Mouse (Mus musculus) telencephalon, adult 2 months (tissue): ENCODE measurements around the gene Gm49322.
"Not testable (repeated sequence)": the region's sequence is repeated elsewhere in the genome, so short reads cannot be mapped to it uniquely, and the experiment has no call there.

Source experiments
- DNase-seq: peaks from one replicate; pipeline ENCODE4 v3.0.0-alpha.2; 2011; ENCODE audit warnings: low read depth, low spot score

The Gm49322 gene

DNA sequence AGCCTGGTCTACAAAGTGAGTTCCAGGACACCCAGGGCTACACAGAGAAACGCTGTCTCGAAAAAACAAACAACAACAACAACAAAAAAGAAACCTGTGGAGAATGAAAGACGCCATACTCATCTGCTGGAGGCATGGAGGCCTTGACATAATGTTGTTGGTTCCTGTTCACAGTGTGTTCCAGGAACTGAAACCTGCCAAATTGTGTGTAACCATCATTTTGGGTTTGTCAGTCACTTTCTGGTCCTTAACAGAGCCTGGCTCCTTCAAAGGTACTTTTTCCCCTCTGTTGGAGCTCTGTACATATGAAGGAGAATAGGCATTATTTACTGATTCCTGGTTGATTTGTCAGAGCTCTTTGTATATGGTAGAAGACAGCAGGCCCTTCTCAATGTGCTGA lies 6.1 kb downstream of the Gm49322 start:
- no peak for DNase-seq

DNA sequence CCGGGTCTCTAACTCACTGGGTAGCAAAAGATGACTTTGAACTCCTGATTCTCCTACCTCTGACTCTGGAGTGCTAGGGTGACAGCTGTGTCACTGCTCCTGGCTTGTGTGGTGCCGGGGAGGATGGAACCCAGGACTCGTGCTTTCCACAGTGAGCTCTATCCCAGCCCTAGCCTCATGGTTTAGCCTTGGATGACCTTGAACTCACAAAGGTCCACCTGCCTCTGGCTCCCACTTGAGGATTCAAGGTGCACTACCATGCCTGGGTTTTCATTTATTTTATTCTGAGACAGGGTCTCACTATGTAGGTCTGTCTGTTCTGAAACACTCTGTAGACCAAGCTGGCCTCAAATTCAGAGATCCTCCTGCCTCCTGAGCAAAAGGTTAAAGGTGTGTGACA lies 8.0 kb downstream of the Gm49322 start:
- no peak for DNase-seq

DNA sequence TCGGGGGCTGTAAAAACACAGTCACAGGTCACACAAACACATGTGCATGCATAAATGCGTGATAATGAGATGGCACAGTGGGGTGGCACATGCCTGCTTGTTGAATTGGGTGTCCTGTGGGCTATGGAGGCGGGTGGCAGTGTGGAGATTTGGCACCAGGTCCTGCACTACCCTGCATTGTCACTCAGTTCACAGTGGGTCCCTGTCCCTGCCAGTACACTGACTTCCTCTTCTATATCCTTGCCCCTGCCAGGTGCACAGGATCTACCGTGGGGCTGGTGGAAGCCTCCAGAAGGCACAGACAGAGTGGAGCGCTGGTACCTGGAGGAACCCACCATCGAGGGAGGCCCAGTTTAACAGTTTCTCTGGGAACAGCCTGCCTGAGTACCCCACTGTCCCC lies 8.5 kb downstream of the Gm49322 start:
- no peak for DNase-seq

DNA sequence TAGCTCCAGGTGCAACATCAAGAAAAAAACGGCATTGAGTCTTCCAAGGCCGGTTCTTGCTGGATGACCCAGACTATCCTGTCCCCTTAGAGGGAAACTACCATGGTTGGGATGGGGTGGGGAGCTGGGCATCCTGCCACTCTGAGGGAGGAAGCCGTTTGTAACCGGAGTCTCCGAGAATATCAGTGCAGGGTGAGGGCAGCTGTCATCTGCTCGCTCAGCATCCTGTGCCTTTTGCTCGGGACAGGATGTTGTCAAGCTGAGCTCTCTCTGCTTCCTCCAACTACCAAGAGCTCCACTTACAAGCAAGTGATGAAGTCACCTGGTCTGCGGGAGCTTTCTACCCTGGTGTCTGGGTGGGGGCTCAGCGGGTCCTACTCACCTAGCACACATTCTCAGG lies 12.4 kb downstream of the Gm49322 start:
- DNase-seq: no peak

DNA sequence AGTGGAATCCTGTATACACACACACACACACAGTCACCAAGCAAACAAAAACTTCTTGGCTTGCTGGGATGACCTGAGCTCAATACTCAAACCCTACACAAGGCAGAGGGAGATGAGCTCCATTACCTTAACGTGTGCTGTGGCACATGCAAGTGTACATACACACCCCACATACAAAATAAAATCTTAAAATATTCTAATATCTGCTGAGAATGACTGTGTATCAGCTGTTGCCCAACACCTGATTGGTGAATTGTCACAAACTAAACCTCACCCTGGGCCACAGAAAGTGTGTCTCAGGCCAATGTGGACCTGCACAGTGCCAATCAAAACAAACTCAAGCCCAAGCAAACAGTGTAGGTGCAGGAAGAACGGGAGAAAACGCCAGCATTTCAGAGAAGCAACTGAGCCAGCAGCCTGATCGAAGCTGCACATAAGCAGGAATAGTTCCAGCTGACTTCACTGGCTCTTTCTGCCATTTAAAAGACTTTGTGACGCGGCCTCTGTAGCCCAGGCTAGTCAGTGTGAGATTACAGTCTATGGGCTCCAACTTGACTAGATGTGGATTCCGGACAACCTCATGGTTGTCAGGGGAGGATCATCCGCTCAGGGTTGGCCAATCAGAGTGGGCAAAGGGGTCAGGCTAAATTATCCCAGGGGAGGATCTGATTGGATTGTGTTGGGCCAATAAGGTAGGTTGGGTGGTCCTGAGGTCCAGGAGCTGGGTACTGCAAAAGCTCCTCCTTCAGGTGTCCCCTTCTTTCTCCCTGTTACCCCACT lies 13.8 kb downstream of the Gm49322 start:
- no peak for DNase-seq

DNA sequence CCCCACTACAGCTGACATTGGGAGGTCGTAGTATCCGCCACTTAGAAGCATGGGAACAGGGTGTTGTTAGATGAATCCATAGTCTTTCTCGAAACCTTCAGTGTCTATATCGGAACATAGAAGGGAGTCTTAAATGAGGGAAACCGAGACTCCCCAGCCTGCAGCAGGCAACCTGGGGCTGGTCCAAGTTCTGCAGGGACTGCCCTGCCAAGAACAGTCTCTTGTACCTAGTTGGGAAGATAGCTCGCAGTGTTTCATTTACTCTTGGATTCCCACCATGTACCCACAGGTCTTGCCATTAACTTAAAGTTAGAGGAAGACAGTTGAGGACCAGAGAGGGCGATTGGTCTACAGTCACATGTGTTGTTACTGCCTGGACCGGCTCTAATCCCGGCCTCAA lies 14.5 kb downstream of the Gm49322 start:
- DNase-seq: no peak

DNA sequence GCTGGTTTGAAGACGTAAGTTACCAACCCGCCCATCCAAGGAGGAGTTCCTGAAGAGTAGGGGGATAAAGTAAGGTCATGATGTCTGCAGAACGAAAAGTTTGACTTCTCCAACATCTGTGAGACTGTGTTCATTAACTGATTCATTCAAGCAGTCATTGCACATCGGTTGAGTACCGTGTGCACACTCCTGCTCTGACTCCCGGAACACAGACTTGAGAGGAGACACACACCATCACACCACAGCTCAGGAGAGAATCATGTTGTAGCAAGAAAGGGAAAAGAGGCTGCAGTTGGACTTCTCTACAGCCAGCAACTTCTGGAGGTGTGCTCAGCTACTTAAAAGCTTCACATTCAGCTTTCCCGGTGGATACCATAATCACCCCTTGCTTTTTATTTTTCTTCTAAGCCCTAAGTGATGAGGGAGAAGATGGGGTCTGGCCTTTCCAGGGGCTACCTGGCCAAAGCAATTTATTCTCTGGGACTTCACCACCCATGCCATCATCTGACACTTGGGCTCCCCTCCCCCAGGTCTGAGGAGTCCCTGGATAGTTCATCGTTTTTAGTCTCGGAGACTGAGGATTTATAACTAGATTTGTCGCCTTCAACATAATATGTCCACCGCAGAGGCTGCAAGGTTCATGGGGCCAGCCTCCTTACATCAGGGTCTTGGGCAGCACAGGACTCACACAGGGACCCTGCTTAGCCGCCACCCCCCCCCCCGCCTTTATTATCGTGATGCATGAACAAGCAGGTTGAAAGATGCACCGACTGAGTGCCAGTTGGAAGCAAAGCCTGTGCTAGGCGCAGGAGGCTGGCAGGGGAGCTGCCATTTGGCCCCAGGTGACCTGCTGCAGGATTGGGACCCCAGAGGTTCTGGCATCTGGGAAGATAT lies 15.2 kb downstream of the Gm49322 start:
- DNase-seq: no peak

DNA sequence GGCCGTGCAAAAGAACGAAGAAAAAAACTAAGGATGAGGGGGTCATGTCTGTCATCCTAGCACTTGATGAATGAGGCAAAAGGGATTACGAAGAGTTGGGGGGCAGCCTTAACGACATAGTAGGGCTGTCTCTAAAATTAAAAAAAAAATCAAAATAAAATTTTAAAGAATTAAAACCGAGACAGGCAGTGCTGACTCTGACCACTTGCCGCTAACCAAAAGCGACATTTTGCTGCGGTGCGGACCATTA lies 15.8 kb downstream of the Gm49322 start:
- DNase-seq: no peak

DNA sequence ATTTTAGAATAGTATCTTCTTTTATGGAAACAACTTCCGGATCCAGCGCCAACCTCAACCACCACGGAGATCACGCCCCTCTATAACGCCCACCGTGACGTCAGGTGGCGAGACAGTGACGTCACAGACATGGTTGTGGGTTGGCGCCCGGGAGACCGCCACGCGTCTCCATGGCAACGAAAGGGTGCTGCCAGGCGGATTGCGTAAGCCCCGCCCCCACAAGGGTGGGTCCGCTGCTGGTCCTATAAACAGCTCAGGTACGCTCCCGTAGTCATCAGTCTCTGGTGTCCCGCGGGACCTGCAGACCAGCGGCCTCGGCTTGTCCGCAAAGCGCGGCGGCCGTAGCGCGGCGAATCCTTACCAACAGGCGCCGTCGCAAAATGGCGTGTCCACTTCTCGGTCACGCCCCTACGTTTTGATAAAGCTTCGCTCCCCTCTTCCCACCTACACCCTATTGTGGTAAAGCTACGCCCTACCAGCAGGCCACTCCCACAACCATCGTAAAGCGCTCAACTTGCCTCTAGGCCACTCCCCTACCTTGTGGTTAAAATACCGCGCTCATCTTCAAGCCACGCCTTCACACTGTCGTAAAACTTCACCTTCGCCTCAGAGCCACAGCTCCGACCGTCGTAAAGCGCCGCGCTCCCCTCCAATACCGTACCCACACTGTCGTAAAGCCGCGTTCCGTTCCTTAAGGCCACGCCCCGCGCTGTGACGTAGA lies 16.3 kb downstream of the Gm49322 start:
- DNase-seq: peak; percentile 100

DNA sequence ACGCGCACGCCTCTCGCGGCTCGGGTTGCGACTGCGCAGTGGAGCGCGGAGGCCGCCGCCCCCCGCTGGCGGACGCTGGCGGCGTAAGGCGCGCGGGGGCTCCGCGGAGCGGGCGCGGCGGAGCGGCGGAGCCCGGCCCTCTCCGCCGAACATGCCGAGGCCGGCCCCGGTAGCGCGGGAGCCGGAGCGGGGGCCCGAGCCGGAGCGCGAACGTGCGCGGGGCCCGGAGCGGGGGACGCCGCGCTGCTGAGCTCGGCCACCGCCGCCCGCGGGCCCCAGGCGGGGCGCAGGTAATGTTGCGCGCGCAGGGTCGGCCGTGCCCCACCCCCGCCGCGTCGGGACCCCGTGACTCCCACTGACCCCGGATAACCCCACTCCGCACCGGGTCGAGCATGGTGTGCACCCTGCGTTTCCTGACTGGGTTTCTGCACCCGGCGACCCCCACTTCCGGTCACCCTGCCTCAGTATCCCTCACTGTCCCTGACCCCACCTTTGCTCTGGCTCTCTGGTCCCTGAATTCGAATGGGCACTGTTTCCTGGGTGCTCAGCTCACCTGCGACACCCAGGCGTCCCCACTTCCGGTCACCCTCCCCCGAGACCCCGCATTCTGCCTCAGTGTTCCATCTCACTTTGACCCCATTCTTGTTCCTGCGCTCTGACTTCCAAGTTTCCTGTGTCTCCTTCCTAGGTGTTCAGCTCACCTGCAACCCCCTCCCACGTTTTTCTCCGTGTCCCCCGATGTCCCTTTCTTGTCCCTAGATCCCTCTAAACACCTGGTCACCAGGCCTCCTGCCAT lies 17.0 kb downstream of the Gm49322 start, which contains the start of gene Csnk1g2:
Gene Csnk1g2 (plus strand): TSS at position 178 of the 796 bp plus-strand sequence.
- no peak for DNase-seq

DNA sequence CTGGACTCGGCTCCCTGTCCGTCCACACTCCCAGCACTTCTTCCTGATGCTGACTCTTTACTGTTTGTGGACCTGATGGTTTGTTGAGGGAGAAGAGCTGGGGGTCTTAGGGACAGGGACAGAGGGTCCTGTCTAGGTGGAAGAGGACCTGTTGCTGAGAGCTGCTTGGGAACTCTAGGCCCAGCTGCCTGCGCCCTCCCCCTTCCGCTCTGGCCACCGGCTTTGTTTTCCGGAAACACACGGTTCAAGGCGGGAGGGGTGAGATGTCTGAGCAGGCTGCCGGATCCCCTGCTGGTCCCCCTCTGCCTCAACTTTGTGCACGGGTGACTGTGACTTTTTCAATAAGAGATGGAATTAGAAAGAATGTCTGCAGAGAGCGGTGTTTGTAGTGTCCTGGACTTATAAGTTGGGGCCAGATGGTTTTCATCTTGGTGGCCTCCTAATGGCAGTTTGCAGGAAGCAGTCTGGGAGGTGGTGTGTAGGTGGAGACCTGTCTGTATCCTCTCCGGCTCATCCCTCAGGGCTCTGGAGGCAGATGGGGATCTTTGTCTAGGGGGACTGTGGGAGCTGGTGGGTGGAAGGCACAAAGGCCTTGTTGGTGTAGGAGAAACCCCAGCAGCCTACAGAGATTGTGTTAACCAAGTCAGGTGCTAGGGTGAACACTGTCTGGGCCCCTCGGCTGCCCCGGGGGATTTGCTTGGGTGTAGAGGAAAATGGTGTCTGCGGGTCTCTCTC lies 17.8 kb downstream of the Gm49322 start:
- peak; percentile 44 for DNase-seq

DNA sequence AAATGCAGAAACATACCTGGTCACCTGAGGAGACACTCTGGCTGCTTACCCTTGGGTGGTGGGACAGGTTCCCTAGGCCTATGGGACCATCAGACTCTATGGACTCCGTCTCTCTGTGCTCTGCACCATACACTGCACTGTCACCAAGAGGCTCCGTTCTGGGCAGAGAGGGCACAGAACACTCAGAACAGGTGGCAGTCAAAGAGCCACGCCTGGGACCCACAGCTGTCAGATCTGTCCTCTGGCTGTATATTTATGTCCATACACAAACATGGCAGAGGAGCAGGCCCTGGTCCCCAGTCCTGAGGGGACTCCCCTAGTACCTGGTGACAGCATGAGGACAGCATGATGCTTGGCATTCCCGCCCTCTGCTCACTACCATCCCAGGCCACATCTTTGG lies 19.9 kb downstream of the Gm49322 start:
- no peak for DNase-seq

DNA sequence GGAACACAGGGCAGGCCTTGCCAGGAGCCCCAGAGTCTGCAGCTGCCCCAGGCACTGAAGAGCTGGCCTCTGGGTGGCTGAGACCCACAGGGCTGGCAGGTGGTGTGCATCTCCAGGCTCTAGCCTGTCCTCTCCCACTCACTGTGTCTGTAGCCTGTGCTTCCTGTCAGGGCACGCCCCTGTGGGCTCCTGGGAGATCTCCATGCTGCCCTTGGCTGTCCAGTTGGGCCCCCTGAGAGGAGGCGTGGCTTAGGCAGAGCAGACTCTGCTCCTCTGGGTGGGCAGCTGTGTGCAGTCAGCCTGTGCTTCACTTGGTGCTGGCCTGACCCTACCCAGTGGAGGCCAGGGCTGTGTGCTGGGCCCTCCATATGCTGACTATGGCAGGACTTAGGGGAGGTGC lies 21.9 kb downstream of the Gm49322 start:
- no peak for DNase-seq

DNA sequence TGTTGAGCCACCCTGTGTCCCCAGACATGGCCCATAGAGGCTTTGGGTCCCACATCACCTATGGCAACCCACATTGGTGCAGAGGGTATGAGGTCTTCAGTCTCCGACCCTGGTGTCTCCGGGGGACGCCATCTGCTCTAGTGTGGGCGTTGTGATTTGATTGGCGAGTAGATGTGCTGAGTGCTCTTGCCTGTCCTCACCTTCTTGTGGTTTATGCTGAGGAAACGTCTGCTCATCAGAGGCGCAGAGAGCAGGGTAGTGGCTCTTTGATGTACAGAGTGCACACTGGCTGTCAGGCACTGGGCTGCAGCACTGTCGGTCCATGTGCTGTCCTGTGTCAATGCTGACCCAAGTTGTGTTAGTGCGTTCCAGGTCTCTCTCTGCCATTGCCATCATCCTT lies 23.1 kb downstream of the Gm49322 start:
- DNase-seq: no peak

DNA sequence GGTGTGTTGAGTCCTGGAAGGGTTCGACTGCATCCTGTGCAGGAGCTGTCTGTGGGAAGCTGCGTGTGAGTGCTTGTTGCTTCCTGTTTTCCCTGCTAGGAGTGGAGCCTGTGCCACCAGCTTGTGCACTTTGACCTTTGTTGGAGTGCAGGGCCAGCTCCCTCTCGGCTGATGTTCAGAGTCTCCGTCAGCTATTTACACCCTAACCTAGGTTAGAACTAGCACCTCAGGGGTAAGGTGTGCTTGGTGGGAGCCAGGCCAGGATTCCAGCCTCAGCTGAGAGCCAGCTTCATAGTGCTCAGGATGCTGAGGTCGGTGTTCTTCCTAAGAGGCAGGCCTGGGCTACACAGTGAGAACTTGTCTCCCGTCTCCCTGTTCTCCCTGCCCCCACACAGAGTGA lies 29.5 kb downstream of the Gm49322 start:
- no peak for DNase-seq

DNA sequence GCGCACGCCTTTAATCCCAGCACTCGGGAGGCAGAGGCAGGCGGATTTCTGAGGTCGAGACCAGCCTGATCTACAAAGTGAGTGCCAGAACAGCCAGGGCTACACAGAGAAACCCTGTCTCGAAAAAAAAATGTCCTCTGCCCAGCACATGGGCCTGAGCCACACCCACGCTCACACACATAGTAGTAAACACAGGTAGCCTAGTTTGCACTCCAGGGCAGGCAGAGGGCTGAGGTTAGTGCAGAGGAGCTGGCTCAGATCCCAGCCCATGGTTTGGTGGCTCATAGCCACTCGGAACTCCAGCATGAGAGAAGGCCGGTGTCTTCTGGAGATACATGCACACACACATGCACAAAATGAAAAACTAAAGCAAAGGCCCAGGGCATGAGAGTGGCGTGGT lies 41.1 kb downstream of the Gm49322 start:
- DNase-seq: no peak

DNA sequence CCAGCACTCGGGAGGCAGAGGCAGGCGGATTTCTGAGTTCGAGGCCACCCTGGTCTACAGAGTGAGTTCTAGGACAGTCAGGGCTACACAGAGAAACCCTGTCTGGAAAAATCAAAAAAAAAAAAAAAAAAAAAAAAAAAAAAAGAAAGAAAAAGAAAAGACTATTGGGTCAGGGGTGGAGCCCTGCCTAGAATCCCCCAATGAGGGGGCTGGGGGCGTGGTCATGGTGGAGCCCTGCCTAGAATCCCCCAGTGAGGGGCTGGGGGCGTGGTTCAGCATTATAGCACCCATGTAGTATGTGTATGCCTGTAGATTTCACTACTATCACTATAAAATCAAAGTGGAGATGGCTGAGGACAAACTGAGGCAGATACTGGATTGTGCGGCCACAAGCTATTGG lies 44.1 kb downstream of the Gm49322 start:
- not testable (repeated sequence) for DNase-seq

DNA sequence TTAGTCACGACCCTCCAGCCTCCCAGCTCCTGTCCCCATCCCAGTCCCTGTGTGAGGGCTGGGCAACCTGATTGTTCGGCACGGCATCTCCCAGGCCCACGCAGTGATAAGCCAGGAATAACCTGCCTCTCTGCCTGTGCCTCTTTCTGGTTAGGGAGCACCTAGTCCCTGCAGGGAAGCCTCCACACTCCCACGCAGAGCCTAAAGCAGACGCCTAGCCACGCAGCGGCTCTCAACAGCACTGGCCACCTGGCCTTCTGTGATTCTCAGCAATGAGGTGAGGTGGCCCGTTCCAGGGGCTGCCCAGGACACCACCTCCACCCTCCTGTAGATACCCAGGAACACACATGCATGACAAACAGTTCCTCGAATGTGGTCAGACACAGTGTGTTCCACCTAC lies 44.6 kb downstream of the Gm49322 start:
- DNase-seq: no peak

DNA sequence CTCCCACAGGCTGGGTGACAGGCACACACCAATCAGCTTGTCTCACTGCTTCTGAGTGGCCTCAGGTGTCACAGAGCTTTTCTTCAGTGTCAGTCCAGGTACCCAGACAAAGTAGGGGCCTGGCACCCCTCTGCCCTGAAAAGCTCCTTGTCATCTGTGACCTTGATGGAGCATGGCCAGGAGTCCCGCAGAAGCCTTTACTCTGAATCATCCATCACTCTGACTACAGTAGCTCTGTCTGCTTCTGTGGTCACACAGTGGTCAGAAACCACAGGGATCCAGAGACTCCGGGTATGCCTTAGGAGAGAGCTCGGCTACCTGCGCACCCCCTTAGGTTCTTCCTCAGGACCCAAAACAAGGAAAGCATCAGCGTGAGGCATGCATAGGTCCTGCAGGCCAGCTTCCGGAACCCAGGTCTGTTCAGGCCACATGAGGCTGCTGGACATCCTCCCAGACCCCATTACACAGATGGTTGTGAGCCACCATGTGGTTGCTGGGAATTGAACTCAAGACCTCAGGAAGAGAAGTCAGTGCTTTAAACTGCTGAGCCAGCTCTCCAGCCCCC lies 47.4 kb downstream of the Gm49322 start:
- no peak for DNase-seq

DNA sequence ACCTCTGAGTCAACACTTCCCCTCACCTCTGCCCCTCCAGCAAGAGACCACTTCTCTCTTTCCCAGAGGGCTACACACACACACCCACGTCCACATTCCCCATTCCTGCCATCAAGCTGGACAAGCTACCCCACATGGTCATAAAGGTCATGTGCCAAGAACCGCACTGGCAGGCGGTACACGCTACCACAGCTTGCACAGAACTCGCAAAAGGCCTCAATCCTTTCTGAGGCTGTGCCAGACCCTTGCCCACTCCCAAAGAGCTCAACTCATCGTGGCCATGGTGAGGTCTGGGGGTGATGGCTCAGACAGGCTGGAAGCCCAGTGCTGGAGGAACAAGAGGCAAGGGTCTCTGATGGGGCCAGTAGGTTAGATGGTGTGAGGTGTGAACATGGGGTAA lies 49.0 kb downstream of the Gm49322 start:
- no peak for DNase-seq
